Mouse (Mus musculus): Measurements from ENCODE around the gene Chad. TPM values are rescaled to one million over a fixed set of nuclear protein-coding genes. Genes with fewer than 3 reads are reported as not detected.

Gene Chad
- polyA plus RNA-seq, 1 experiment = not detected

DNA sequence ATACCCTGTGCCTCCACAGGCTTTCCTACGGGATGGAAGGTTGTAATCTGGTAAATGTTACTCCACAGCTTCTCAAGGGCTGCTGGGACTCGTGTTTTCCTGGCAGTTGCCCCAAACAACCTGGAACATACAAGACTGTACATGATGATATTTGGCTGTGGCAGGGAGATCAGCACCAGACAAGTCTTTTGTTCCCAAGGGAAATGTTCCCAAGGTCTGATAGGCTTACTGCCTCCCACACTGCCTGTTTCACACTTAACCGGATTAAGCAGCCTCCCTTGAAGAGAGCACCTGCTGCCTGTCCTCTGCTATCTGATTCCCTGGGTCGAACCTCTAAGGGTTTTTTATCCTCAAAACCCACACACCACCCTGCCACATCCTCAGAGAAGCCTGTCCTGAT, 50.6 kb downstream of the Chad start:
- H3K4me1 ChIP-seq (ENCODE audit: control insufficient read depth, insufficient read depth, low read length) = no peaks in the 10 kb centered on the region
- WGBS = 64% methylated on average over 4 of the region's 4 CpGs
- TF ChIP-seq POLR2A (IDR thresholded peaks at IDR 0.05; ENCODE audit: borderline replicate concordance, control insufficient read depth, low read depth, low read length) (no peak), CTCF (IDR thresholded peaks at IDR 0.05; ENCODE audit: control insufficient read depth, insufficient read depth, low read length) (no peak)
- no peak overlapping the region for H3K27ac ChIP-seq (ENCODE audit: control insufficient read depth, insufficient read depth, low read depth, low read length, poor library complexity)
- no peak overlapping the region for H3K4me3 ChIP-seq (replicated peaks; ENCODE audit: control insufficient read depth, low read depth, low read length)

DNA sequence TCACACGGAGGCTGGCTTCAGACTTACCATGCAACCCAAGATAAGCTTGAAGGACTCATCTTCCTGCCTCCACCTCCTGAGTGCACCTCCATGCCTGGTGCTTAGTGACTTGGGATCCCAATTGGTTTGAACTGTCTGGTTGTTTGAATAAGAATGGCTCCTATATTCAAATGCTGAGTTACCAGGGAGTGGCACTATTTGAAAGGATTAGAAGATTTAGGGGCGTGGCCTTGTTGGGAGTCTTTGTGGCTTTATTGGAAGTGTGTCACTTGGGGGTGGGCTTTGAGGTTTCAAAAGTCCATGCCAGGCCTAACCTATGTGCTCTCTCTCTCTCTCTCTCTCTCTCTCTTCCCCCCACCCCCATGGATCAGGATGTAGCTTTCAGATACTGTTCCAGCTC, 52.8 kb downstream of the Chad start:
- WGBS = 87% methylated on average over 2 of the region's 2 CpGs
- no peak overlapping the region for H3K4me3 ChIP-seq (replicated peaks; ENCODE audit: control insufficient read depth, low read depth, low read length)
- no peak overlapping the region for H3K27ac ChIP-seq (ENCODE audit: control insufficient read depth, insufficient read depth, low read depth, low read length, poor library complexity)
- H3K4me1 ChIP-seq (ENCODE audit: control insufficient read depth, insufficient read depth, low read length) = no peaks in the 10 kb centered on the region
- TF ChIP-seq CTCF (IDR thresholded peaks at IDR 0.05; ENCODE audit: control insufficient read depth, insufficient read depth, low read length) = no peak
- TF ChIP-seq POLR2A (IDR thresholded peaks at IDR 0.05; ENCODE audit: borderline replicate concordance, control insufficient read depth, low read depth, low read length) = no peak

Other genes with a start within 250 kb of the Chad start
- gene Luc7l3, start 243.1 kb upstream of the Chad start, polyA plus RNA-seq (2011; ENCODE audit: insufficient read depth, insufficient read length, low replicate concordance, missing spikeins) = 172 and 213 TPM in 2 replicates
- 12.9 and 18.6 TPM in 2 replicates for gene Ankrd40, start 237.0 kb upstream of the Chad start, polyA plus RNA-seq (2011; ENCODE audit: insufficient read depth, insufficient read length, low replicate concordance, missing spikeins)
- 6.4 and 7.4 TPM in 2 replicates for gene Abcc3, start 172.1 kb upstream of the Chad start, polyA plus RNA-seq (2011; ENCODE audit: insufficient read depth, insufficient read length, low replicate concordance, missing spikeins)
- 13.7 and 26.8 TPM in 2 replicates for gene Cacna1g, start 90.8 kb upstream of the Chad start, polyA plus RNA-seq (2011; ENCODE audit: insufficient read depth, insufficient read length, low replicate concordance, missing spikeins)
- not detected in 2 replicates for gene Spata20, start 78.9 kb upstream of the Chad start, polyA plus RNA-seq (2011; ENCODE audit: insufficient read depth, insufficient read length, low replicate concordance, missing spikeins)
- not detected in 2 replicates for gene Epn3, start 65.1 kb upstream of the Chad start, polyA plus RNA-seq (2011; ENCODE audit: insufficient read depth, insufficient read length, low replicate concordance, missing spikeins)
- 3.4 TPM in 1 of 2 replicates, not detected in the other for gene Mycbpap, start 43.3 kb upstream of the Chad start, polyA plus RNA-seq (2011; ENCODE audit: insufficient read depth, insufficient read length, low replicate concordance, missing spikeins)
- 1.4 and 2.3 TPM in 2 replicates for gene Rsad1, start 15.8 kb upstream of the Chad start, polyA plus RNA-seq (2011; ENCODE audit: insufficient read depth, insufficient read length, low replicate concordance, missing spikeins)
- gene Acsf2, start 36.8 kb downstream of the Chad start, polyA plus RNA-seq (2011; ENCODE audit: insufficient read depth, insufficient read length, low replicate concordance, missing spikeins) = 5.9 and 13.6 TPM in 2 replicates
- 16.6 and 26.1 TPM in 2 replicates for gene Lrrc59, start 64.7 kb downstream of the Chad start, polyA plus RNA-seq (2011; ENCODE audit: insufficient read depth, insufficient read length, low replicate concordance, missing spikeins)
- gene Mrpl27, start 88.7 kb downstream of the Chad start, polyA plus RNA-seq (2011; ENCODE audit: insufficient read depth, insufficient read length, low replicate concordance, missing spikeins) = 24.6 and 30.4 TPM in 2 replicates
- gene Eme1, start 88.9 kb downstream of the Chad start, polyA plus RNA-seq (2011; ENCODE audit: insufficient read depth, insufficient read length, low replicate concordance, missing spikeins) = 9.2 and 15.3 TPM in 2 replicates
- 6.3 and 7.4 TPM in 2 replicates for gene Xylt2, start 112.5 kb downstream of the Chad start, polyA plus RNA-seq (2011; ENCODE audit: insufficient read depth, insufficient read length, low replicate concordance, missing spikeins)
- gene Gm11541, start 139.5 kb downstream of the Chad start, polyA plus RNA-seq (2011; ENCODE audit: insufficient read depth, insufficient read length, low replicate concordance, missing spikeins) = not detected in 2 replicates
- gene Cdc34b, start 176.7 kb downstream of the Chad start, polyA plus RNA-seq (2011; ENCODE audit: insufficient read depth, insufficient read length, low replicate concordance, missing spikeins) = not detected in 2 replicates
- gene Tmem92, start 217.7 kb downstream of the Chad start, polyA plus RNA-seq (2011; ENCODE audit: insufficient read depth, insufficient read length, low replicate concordance, missing spikeins) = not detected in 2 replicates

All from bone marrow, adult 2 months (tissue).